Mouse (Mus musculus): ENCODE results near the gene Zcchc10. TPM values are rescaled to one million over a fixed set of nuclear protein-coding genes. Genes with fewer than 3 reads are reported as not detected.
A peak's percentile ranks its signal among the peaks of the same experiment; 100 is the strongest.
"Not testable (repeated sequence)": the region's sequence is repeated elsewhere in the genome, so short reads cannot be mapped to it uniquely, and the experiment has no call there.

Gene Zcchc10
- total RNA-seq (2021), result 1 to 10 TPM; 7.5 to 8.1 TPM

DNA sequence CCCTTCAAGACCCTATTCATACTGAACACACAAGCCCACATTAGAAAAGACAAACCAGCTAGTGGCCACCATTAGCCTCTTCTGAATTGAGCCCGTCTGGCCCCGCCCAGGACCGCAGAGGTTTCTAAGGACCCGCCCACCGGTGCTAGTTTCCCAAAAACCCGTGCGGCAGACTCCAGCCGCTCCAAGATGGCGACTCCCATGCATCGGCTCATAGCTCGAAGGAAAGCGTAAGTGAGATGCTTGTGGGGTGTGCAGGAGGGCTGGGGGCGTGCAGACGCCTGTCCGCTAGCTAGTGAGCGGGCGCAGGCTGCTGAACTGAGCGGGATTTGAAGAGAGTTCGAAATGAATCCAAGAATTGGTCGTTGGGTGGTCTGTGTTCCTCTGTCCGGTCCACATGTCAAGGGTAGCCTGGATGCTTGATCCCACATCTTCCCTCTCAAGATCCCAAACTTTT, at the start of gene Zcchc10:
TSS of gene Zcchc10 (plus strand) at position 168 of the 457 bp plus-strand sequence.
- intact Hi-C loops (cut with DNase I), result loop anchor here (2.0 kb wide), 1 partner anchor 26 kb away; the partner anchor contains the start of gene Aff4
- peak; percentile 92 for DNase-seq

DNA sequence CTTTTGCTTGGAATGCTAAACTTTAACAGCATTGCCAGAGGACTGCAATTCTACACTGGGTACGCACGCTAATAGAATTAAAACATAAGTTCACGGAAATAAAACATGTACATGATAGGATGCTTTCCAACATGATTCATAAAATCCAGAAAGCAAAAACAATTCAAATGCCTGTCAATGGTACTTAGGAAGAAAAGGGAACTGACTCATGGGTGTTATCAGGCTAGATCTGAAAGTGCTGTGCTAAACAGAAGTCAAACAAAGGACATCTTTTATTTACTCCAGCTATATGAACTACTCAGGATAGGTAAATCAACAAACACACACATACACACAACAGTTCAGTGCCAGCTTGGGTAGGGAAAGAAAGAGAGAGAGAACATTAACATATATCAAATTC, 49.1 kb upstream of the Zcchc10 start:
- intact Hi-C loops (cut with DNase I), result no loop called here
- DNase-seq, result no peak

DNA sequence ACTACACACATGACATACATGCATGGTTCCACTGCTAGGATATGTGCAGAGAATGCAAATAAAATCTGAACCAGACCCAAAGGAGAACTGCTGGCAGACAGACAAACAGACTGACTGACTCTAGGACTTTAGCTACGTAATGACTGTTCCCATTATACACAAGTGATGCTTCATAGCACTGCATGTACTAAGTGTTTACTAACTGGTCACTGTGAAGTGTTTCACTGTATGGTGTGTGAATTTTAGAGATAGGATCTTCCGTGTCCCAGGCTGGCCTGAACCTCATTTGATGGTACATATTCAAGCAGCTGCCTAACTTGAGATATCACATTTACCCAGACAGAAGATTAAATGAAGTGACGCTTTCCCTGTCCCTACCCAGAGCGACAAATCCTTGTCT, 46.1 kb upstream of the Zcchc10 start:
- no peak for DNase-seq
- intact Hi-C loops (cut with DNase I), result no loop called here

DNA sequence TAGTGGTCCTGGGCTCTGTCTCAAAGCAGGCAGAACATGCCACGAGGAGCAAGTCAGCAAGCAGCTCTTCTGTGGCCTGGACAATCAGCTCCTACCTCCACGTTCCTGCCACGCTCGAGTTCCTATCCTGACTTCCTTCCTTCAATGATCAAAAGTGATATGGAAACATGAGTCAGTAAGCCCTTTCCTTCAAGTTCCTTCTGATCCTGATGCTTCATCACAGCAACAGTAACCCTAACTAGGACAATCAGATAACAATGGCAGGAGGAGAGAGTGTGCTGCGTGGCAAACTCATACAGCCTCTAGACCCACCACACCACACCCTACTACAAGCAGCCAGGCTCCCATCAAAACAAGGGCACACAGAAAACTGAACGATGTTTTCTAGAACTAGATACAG, 38.6 kb upstream of the Zcchc10 start:
- intact Hi-C loops (cut with DNase I), result loop anchor here (5.0 kb wide), 1 partner anchor 116 kb away; no protein-coding TSS in a partner anchor
- no peak for DNase-seq

DNA sequence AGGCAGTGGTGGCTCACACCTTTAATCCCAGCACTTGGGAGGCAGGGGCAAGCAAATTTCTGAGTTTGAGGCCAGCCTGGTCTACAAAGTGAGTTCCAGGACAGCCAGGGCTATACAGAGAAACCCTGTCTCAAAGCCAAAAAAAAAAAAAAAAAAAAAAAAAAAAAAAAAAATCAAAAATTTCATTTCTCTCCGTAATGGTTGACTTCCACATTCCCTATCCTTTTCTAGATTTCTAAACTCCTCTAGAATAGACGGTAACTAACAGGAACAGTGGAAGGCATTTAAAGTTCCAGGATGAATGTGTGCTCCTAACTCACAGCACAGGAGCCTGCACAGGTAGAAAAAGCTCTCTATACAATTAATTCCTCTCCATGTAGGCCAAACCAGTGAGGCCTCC, 34.3 kb upstream of the Zcchc10 start:
- intact Hi-C loops (cut with DNase I); DNase-seq: not testable (repeated sequence)

DNA sequence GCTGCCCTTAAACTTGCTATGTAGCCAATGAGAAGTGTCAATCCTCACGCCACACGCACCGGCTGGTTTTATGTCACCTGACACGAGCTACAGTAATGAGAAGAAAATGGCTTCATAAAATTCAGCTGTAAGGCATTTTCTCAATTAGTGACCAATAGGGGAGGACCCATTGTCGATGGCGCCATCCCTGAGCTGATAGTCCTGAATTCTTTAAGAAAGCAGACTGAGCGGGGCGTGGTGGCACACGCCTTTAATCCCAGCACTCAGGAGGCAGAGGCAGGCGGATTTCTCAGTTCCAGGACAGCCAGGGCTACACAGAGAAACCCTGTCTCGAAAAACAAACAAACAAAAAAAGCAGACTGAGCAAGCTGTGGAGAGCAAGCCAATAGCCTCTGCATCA, 33.6 kb upstream of the Zcchc10 start:
- intact Hi-C loops (cut with DNase I), result no loop called here
- DNase-seq, result no peak

DNA sequence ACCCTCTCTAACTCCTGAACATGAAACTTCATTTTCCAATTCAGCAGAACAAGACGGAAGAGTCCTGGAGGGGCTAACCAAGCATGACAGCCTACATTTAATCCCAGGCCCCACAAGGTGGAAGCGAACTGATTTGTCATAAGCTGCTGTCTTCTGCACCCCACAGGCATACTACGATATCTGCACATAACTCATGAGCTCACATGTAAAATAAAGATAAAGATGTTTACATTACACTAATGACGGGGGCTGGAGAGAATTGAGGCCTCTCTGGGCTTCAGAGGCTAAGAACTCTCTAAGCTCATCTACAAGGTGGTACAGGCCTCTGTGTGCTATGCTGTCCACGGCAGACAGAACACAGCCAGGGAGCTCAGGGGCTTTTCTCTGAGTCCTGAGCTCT, 30.0 kb upstream of the Zcchc10 start:
- DNase-seq, result no peak
- intact Hi-C loops (cut with DNase I), result no loop called here

DNA sequence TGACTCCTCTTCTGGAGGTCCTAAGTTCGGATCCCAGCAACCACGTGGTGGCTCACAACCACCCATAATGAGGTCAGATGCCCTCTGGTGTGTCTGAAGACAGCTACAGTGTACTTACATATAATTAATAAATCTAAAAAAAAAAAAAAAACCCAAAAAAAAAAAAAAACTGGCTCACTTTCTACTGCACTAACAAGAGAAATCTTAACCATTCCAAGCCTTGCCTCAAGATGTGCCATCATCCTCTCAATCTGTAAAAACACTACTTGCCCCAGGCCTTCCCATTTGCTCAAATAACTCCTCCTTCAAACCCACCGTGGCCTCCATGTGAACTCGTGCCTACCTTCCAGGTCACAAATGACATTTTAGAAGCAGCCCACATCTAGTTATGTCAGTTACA, 27.6 kb upstream of the Zcchc10 start:
- intact Hi-C loops (cut with DNase I), result no loop called here
- no peak for DNase-seq

DNA sequence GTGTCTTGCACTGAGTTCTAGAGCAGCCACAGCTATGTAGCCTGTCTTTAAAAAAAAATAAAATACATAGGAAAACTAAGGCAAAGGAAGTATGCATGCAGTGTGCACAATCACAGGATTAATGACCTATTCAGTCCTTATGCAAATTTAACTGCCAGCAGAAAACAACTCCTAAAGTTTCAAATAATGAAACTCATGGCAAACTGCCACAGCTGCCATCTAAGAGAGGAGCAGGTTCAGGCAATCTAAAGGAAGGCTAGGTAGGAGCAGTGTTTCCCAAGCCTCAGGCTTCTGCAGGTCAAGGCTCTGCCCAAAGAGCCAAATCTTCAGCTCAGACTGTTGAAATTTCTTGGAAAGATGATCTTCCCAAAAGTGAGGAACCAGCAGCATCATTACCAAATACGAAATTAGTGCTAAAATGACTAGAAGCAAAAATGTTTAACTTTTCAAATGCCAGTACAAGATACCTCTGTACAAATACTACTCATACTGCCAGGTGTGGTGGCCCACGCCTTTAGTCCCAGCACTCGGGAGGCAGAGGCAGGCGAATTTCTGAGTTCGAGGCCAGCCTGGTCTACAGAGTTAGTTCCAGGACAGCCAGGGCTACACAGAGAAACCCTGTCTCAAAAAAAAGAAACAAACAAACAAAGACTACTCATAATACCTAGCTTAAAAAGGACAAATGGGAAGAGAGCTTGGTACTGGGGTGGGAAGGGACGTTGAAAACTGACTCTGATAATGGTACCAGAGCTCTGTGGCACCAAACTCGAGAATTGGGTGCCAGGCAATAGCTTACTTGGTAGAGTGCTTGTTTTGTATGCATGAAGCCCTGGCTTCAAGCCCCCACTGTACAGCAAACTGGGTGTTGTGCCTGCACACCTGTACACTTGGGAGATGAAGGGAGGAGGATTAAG, 26.3 kb upstream of the Zcchc10 start:
- intact Hi-C loops (cut with DNase I), result loop anchor here (2.0 kb wide), 1 partner anchor 53 kb away; the partner anchor contains the start of gene Aff4
- no peak for DNase-seq

DNA sequence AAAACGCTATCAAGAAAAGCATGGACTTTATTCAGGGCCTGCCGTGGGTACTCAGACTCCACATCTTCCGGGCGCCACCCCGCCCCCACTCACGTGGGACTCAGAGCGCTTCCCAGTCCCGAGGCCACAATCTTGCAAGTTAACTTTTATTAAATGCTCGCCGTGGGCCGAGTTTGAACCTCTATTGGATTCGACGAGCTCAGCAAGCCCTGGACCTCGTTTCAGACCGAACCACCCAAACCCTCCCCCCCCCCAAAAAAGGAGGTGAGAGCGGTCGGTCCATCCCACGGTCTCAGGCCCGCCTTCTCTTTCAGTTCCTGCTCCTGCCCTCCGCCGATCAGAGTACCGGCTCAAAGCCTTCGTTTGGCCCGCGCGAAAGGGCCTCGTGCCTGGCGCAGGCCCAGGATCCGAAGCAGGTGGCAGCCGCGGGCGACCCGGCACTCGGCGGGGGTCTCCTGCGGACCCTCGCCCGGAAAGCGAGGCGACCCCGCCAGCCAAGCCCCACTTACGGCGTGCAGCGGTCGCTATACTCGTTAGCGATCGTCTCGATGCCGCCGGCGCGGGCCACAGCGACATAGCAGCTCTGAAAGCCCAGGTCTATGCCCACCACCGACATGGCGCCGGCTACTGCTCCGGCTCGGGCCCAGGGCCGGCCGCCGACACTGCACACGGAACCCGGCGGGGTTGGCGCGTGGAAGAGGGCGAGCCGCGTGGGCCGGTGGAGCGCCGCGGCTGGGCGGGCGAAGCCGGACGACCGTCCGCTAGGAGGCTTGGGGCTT, 24.7 kb upstream of the Zcchc10 start:
- intact Hi-C loops (cut with DNase I), result loop anchor here (2.0 kb wide), 1 partner anchor 51 kb away; the partner anchor contains the start of gene Aff4
- peak; percentile 73 to 76 for DNase-seq

DNA sequence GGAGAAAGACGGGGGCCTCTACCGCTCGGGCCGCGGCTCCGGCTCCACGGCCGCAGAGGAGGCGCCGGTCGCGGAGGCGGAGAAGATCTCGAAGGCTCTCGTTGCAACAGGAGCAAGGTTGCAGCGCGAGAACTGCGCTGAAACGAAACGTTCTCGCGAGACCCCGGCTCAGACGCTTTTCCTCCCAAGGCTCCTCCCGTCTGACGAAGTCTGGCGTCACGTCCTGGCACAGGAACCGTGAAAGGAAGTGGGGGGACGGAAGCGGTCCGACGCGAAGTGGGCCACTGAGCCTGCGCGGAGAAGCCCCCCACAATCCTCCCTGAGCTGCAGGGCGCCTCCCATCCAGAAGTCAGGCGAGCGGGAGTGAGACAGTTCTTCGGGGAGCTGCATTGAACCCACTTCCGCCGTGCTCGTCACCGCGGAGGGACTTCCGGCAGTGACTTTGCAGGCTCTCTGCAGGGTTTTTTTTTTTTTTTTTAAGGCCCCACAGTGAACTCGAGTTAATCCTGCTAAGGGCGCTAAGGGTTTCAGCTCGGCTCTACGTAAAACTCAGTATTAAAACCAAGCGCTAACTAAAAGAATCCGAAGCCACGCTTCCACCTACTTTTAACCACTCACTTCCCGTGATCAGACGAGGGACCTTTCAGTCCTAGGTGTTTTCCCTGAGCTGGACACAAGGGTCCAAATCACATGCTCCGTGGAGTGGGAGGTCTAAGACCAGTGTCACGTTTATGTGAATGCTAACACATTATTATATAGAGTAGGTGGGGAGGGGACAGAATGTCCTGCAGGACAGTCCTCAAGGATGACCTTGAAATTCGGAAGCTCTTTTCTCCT, 23.9 kb upstream of the Zcchc10 start, which contains the start of gene Hspa4:
TSS of gene Hspa4 (minus strand) at position 128 of the 837 bp plus-strand sequence.
- intact Hi-C loops (cut with DNase I), result no loop called here
- peak; percentile 99 to 100 for DNase-seq

DNA sequence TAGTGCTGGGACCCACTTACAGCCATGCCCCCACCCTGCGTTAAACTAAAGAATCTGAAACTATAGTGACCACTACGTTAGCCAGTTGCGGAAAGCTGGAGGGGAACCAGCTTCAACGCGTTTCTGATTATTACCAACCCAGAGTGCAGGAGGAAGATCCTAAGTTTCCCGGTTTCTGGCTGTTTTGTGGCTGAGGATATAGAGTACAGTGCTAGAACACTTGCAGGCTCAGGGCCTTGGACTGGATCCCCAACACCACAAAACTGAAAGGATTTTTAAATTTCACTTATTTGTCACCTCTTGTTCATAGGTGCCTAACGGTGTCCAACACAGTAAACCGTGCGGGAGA, 23.3 kb upstream of the Zcchc10 start:
- no peak for DNase-seq
- intact Hi-C loops (cut with DNase I), result no loop called here

DNA sequence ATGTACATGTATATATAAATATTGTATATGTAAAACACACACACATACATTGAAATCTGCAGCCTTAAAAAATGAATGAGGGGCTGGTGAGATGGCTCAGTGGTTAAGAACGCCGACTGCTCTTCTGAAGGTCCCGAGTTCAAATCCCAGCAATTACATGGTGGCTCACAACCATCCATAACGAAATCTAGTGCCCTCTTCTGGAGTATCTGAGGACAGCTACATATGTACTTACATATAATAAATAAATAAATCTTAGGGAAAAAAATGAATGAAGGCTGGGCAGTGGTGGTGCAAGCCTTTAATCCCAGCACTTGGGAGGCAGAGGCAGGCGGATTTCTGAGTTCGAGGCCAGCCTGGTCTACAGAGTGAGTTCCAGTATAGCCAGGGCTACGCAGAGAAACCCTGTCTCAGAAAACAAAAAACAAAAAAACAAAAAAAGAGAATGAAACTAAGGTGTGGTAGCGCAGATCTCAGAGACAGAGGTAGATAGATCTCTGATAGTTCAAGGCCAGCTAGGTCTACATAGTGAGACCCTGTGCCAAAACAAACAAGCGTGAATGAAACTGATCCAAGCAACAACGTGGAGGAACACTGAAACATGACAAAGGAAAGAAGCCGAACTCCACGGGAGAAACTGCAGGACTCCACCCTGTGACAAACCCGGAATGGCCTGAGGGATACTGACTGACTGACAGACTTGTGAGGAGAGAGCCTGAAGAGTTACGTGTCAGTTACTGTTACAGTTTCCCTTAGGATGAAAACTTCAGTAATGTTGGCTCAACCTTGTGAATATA, 20.2 kb upstream of the Zcchc10 start:
- DNase-seq, result no peak
- intact Hi-C loops (cut with DNase I), result no loop called here

DNA sequence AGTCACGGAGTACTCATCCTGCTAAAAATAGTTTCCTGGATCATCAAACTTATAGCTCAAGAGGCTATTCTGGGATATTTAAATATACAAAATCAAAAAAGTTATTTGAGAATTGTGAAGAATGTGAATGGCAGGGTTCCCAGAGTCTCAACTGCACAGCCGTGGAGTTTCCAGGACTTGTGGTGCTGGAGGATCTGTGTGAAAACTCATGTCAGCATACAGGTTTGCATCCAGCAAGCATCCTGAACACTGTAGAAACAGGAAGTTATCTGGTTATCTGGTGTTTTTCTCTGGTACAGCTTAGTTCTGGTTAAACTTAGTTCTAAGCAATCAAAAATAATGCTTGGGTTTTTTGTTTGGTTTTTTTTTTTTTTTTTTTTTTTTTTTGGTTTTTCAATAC, 17.5 kb upstream of the Zcchc10 start:
- intact Hi-C loops (cut with DNase I), result no loop called here
- DNase-seq, result peak; percentile 63 to 64

DNA sequence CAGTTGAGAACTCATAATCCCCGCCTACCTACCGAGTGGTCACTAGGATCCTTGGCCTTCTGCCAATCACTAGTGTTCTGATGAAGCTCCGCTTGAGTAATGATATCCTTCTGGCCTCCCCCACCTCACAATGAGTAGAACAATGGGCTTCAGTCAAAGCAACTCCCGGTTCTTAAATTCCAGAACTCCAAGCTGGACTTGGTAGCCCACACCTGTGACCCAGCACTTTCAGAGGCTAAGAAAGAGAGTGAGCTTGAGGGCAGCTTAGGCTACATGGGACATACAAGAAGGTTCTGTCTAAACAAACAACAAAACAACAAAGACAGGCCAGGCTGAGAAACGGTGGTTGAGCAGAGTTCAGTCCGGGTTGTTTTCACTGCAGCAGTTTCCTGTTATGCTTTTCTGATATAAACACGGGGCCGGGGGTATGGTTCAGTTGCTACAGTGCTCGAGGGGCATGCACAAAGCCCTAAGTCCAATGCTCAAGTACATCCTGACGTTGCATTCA, 16.9 kb upstream of the Zcchc10 start:
- intact Hi-C loops (cut with DNase I), result no loop called here
- DNase-seq, result peak; percentile 72 to 75

DNA sequence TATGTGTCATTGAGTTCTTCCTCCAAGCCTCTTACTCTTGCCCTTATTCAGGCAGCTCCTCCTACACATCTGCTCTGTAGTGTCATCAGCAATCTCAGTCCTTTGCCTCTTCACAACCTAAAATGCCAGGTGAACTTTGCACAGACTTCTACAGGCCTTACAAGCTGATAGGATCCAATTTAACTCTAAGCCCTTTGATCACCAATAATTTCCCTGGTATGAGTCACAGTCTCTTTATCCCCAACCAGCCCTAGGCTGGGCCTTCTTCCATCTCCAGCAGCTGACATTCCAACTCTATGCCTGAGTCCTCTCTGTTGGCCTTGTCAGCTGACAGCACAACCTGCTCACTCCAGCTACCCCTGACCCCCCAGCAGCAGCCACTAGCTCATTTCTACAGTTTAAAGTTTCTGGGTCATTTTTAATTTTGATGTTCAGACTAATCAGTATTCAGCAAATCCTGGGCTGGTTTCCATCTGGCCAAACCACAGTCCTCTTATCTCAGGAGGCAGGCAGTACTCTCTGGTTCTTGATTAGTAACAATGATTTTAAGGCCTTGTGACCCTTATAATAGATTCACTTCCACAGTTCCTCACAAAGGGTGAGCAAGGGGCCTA, 16.1 kb upstream of the Zcchc10 start:
- DNase-seq, result peak; percentile 82 to 86

DNA sequence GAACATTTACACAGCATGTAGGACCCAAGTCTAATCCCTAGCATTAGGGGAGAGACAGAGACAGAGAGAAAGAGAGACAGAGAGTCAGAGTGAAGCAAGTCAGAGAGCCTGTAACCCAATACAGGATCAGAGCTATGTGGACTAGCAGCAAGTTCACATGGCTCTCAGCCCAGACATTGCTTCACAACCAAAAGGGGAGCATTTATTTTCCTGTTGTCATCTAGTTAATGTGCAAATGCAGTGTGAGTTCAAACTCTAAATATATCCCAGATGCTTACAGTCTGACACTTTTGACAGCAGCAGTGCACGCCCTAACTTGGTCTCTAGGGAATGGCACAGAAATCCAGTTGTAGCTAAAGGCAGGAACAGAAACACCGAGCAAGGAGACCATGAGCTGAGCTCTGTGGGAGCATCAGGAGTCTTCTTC, 15.6 kb upstream of the Zcchc10 start:
- peak; percentile 93 to 94 for DNase-seq
- intact Hi-C loops (cut with DNase I), result no loop called here

More for the DNA sequence above, 16.1 kb upstream of the Zcchc10 start:
- intact Hi-C loops (cut with DNase I), result no loop called here

DNA sequence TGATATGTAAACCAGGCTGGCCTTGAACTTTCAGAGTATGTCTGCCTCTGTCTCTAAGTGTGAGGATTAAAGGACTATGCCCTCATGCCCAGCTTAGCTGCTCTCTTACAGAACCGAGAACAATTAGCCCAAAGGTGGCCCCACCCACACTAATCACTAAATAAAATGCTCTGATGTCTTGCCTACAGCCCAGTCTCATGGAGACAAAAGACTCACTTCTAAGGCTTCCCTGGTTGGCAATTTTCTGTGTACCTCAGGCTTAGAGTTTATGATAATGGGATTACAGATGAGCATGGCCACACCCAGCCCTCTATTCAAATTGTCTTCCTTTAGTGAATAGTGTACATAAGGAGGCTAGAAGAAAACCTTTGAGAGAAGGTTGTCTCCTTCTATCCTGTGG, 13.1 kb upstream of the Zcchc10 start:
- no peak for DNase-seq
- intact Hi-C loops (cut with DNase I), result loop anchor here (5.0 kb wide), 1 partner anchor 36 kb away; no protein-coding TSS in a partner anchor

DNA sequence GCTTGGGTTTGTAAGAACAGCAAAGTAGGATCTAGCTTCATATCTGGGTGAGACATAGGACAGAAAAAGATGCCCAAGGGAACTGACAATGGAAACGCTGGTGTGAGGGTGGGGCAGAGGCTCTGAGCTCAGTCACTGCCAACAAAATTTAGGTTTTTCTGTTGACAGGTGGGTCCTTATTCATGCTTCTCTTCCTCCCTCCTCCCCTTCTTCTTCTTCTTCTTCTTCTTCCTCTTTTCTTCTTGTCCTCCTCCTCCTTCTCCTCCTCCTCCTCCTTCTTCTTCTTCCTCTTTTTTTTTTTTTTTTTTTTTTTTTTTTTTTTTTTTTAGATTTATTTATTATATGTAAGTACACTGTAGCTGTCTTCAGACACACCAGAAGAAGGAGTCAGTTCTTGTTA, 11.7 kb upstream of the Zcchc10 start:
- DNase-seq, result not testable (repeated sequence)
- intact Hi-C loops (cut with DNase I), result loop anchor here (5.0 kb wide), 1 partner anchor 34 kb away; no protein-coding TSS in a partner anchor

All from heart, postnatal 10 days (tissue).